Mouse (Mus musculus): Measurements from ENCODE around the gene Slc5a4a.

DNA sequence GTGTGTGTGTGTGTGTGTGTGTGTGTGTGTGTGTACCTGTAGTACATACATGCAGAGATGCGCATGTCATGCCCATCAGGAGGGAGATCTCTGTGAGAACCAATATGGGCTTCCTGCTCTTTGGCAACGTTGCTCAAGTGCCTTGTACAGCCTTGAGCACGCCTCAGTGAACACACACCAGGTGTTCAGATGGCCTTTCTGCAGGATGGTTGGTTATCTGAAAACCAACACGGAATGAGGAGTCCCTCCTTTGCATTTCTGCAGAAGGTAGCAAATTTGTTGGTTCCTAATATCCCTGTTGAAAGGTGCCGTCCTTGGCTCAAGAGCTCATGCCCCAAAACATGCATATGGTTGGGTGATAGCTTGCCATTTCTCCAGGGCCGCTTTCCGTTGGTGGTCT lies 8.7 kb downstream of the Slc5a4a start:
- no peak for TF ChIP-seq CTCF (IDR thresholded peaks at IDR 0.05; ENCODE audit: extremely low read depth, insufficient read length, insufficient replicate concordance, low read depth, low read length)
- no peak for TF ChIP-seq POLR2A (IDR thresholded peaks at IDR 0.05; ENCODE audit: low read depth, low read length)
